Mouse (Mus musculus): ENCODE measurements at regions not wholly inside any gene's neighbourhood (a gene's known extent, or its start where the extent isn't known, plus 50 kb on each side); places are given as distances from the start of the nearest gene placed in this dataset.

DNA sequence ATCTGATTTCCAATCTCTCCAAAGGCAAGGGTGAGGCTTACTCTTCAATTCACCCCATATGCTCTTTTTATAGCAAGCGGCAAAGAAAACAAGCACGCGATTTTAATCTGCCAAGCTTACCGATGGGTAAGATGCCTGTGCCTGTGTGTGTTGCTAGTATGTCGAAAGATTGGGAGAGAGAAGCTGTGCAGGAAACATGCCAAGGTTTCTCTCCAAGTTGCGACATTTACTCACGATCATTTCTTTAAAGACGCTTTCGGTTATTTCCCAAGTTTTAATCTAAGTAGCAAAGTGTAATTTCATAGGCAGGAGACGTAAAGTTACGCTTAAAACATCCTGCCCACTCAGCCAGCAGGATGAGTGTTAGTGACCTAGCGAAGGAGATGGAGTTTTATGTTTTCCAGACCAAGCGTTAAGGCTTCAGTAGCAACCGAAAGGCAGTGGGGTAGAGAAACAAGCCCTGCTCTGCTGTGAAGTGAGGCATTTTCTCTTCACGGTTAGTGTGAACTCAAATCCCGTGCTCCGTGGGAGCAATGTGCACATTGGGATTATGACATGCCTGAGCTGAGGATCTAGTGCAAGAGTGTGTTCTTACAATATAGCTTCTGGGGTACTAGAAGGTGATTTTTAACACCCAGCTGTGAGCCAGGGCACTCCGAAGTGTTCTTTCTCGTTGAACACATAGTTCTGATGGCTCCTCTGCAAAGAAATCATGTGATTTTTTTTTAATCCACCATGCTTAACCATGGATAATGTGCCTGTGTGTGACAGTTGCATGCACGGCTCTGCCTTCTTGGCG is 152.6 kb upstream of the Slc38a2 start:
- dilution Hi-C loops (cut with MboI; ENCODE audit: extremely low pct_ligation_motif_present, extremely low pct_unique_long_range_greater_than_20kb, low sequenced_read_pairs) = no loop called here
- no peak for DNase-seq (ENCODE audit: extremely low read depth)

DNA sequence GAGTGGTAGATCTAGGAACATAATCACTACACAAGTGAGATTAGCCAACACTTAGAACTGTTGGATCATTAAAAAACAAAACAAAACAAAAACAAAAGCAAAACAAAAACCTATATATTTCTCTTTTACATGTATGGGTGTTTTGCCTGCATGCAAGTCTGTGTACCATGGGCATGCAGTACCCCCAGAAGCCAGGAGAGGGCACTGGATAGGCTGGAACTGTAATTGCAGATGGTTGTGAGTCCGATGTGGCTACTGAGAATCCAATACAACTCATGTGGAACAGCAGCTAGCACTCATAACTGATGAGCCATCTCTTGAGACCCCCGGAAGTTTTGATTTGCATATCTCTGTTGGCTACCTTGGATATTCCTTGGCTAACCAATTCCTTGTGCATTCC is 148.6 kb upstream of the Slc38a2 start:
- TF ChIP-seq UBTF (IDR thresholded peaks at IDR 0.05; ENCODE audit: low read depth, low read length) (no peak), NELFE (IDR thresholded peaks at IDR 0.05; ENCODE audit: low read depth, low read length) (no peak), E2F4 (IDR thresholded peaks at IDR 0.05; ENCODE audit: insufficient replicate concordance, low read depth, low read length) (no peak), KAT2A (IDR thresholded peaks at IDR 0.05; ENCODE audit: insufficient replicate concordance, low read length) (no peak), HCFC1 (IDR thresholded peaks at IDR 0.05; ENCODE audit: low read depth, low read length) (no peak), RAD21 (IDR thresholded peaks at IDR 0.05; ENCODE audit: low read depth, low read length) (peak; percentile 31), RCOR1 (conservative IDR thresholded peaks at IDR 0.05; ENCODE audit: low read depth, low read length) (no peak), IRF4 (IDR thresholded peaks at IDR 0.05; ENCODE audit: low read depth, low read length) (no peak), SIN3A (IDR thresholded peaks at IDR 0.05; ENCODE audit: low read length) (no peak), CTCF (conservative IDR thresholded peaks at IDR 0.05 in 1 of 2, IDR thresholded peaks at IDR 0.05 in 1 of 2; ENCODE audit: low read depth in 2 of 2, low read length in 2 of 2) (peak; percentile 65 to 70), SMC3 (IDR thresholded peaks at IDR 0.05; ENCODE audit: low read depth, low read length) (peak; percentile 50)
- H3K4me3 ChIP-seq (replicated peaks in 1 of 3; ENCODE audit: low read depth in 2 of 3, low read length in 2 of 3, poor library complexity in 1 of 3) = no peak overlapping the region
- H3K27me3 ChIP-seq (replicated peaks) = no peaks in the 10 kb centered on the region
- no peak overlapping the region for H3K27ac ChIP-seq (ENCODE audit: insufficient read depth, low read depth)
- DNase-seq (ENCODE audit: extremely low read depth) = peak; percentile 45
- no peaks in the 10 kb centered on the region for H3K79me2 ChIP-seq (replicated peaks; ENCODE audit: control insufficient read depth, extremely low read depth, insufficient read depth, poor library complexity, severe bottlenecking)
- in situ Hi-C loops (cut with MboI; ENCODE audit: low pct_ligation_motif_present, low pct_unique_long_range_greater_than_20kb, low sequenced_read_pairs) (no loop called here), dilution Hi-C loops (cut with MboI; ENCODE audit: extremely low pct_ligation_motif_present, extremely low pct_unique_long_range_greater_than_20kb, low sequenced_read_pairs) (no loop called here)
- no peaks in the 10 kb centered on the region for H3K9me3 ChIP-seq (replicated peaks; ENCODE audit: low read length)
- H3K36me3 ChIP-seq (replicated peaks in 1 of 2; ENCODE audit: control insufficient read depth in 1 of 2, insufficient read depth in 1 of 2, low read length in 1 of 2) = no peaks in the 10 kb centered on the region
- H3K4me1 ChIP-seq (ENCODE audit: control insufficient read depth in 1 of 2, insufficient read depth in 2 of 2) = no peaks in the 10 kb centered on the region
- H3K4me2 ChIP-seq (ENCODE audit: insufficient read depth, low read depth, poor library complexity, severe bottlenecking) = no peak overlapping the region
- no peak overlapping the region for H3K9ac ChIP-seq (ENCODE audit: insufficient read depth, low read depth)

More for the DNA sequence above, 152.6 kb upstream of the Slc38a2 start:
- Histone ChIP-seq H3K36me3 (replicated peaks in 1 of 2; ENCODE audit: control insufficient read depth in 1 of 2, insufficient read depth in 1 of 2, low read length in 1 of 2) (no peaks in the 10 kb centered on the region), H3K9ac (ENCODE audit: insufficient read depth, low read depth) (no peak overlapping the region), H3K4me1 (ENCODE audit: control insufficient read depth in 1 of 2, insufficient read depth in 2 of 2) (no peaks in the 10 kb centered on the region), H3K27me3 (replicated peaks) (no peaks in the 10 kb centered on the region), H3K9me3 (replicated peaks; ENCODE audit: low read length) (peaks cover 3% of the 10 kb centered on the region), H3K4me3 (replicated peaks in 1 of 3; ENCODE audit: low read depth in 2 of 3, low read length in 2 of 3, poor library complexity in 1 of 3) (no peak overlapping the region), H3K79me2 (replicated peaks; ENCODE audit: control insufficient read depth, extremely low read depth, insufficient read depth, poor library complexity, severe bottlenecking) (no peaks in the 10 kb centered on the region), H3K27ac (ENCODE audit: insufficient read depth, low read depth) (no peak overlapping the region), H3K4me2 (ENCODE audit: insufficient read depth, low read depth, poor library complexity, severe bottlenecking) (no peak overlapping the region)
- in situ Hi-C loops (cut with MboI; ENCODE audit: low pct_ligation_motif_present, low pct_unique_long_range_greater_than_20kb, low sequenced_read_pairs) = no loop called here
- TF ChIP-seq EP300 (IDR thresholded peaks at IDR 0.05; ENCODE audit: low read length) (no peak), ETS1 (conservative IDR thresholded peaks at IDR 0.05; ENCODE audit: low read depth, low read length) (no peak), GABPA (IDR thresholded peaks at IDR 0.05; ENCODE audit: insufficient replicate concordance, low read depth, low read length) (no peak), ELF1 (IDR thresholded peaks at IDR 0.05; ENCODE audit: low read depth, low read length) (no peak)
